Mouse (Mus musculus) heart, postnatal 0 days (tissue): ENCODE results near the gene D030056L22Rik. TPM values are rescaled to one million over a fixed set of nuclear protein-coding genes. Genes with fewer than 3 reads are reported as not detected.

Experiments used
- ATAC-seq: fragments of 200-750 bp; cut with Nextera tagmentation; 2 replicates; pipeline ENCODE4 v1.8.0; 2017; ENCODE audit warnings: low read depth, moderate number of reproducible peaks, moderate library complexity; ENCODE audit not compliant: insufficient read depth
- DNase-seq: peaks from one replicate; pipeline ENCODE4 v3.0.0-alpha.2; 2016; ENCODE audit warnings: low spot score
- H3K27ac ChIP-seq: fragments of 300-500 bp; sonication (generic); 2 replicates; pipeline ENCODE4 v1.5.1; 2014; ENCODE audit warnings: low read depth, mild to moderate bottlenecking
- H3K27me3 ChIP-seq: fragments of 300-500 bp; sonication (generic); 2 replicates; pipeline ENCODE4 v1.6.1; 2014; ENCODE audit warnings: low read length, mixed read lengths; ENCODE audit not compliant: control insufficient read depth, insufficient read depth
- H3K36me3 ChIP-seq: fragments of 300-500 bp; sonication (generic); replicated peaks from 2 replicates; pipeline ENCODE4 v1.6.1; 2014; ENCODE audit warnings: low read length, mixed read lengths; ENCODE audit not compliant: control insufficient read depth, insufficient read depth
- H3K4me1 ChIP-seq: fragments of 300-500 bp; sonication (generic); 2 replicates; pipeline ENCODE4 v1.6.1; 2014; ENCODE audit warnings: antibody characterized with exemption; ENCODE audit not compliant: control insufficient read depth, insufficient read depth
- H3K4me2 ChIP-seq: fragments of 300-500 bp; sonication (generic); 2 replicates; pipeline ENCODE4 v1.6.1; 2014; ENCODE audit warnings: low read depth, mild to moderate bottlenecking, low read length, moderate library complexity
- H3K4me3 ChIP-seq: fragments of 300-500 bp; sonication (generic); 2 replicates; pipeline ENCODE4 v1.5.1; 2014; ENCODE audit warnings: low read depth, low read length
- H3K9ac ChIP-seq: fragments of 300-500 bp; sonication (generic); replicated peaks from 2 replicates; pipeline ENCODE4 v1.6.1; 2014; ENCODE audit warnings: low read depth, low read length, mixed read lengths
- H3K9me3 ChIP-seq: fragments of 300-500 bp; sonication (generic); replicated peaks from 2 replicates; pipeline ENCODE4 v1.6.1; 2016; ENCODE audit warnings: low read length; ENCODE audit not compliant: control insufficient read depth
- CTCF ChIP-seq: IDR thresholded peaks from 2 replicates; pipeline ENCODE4 v1.5.1; 2016; ENCODE audit warnings: antibody characterized with exemption, control low read depth, low read depth
- EP300 ChIP-seq: IDR thresholded peaks from 2 replicates; pipeline ENCODE4 v1.6.1; 2016; ENCODE audit warnings: antibody characterized with exemption, low read depth
- WGBS: fragments of 180-500 bp; shearing (Covaris S2); extraction: QIAGEN DNeasy Blood & Tissue Kit; methylation state at CpG from one replicate; pipeline ENCODE4 v1.1.7; 2014; 5-methylcytosine and 5-hydroxymethylcytosine counted together
- polyA plus RNA-seq: library from polyadenylated mRNA; unstranded; fragments of >200 nt; fragmentation: Nextera tagmentation; extraction: Ambion mirVana; gene quantifications from 2 replicates; pipeline ENCODE4 v1.2.1, GENCODE M21; 2015
- total RNA-seq: library from RNA; depleted of rRNA; stranded (reverse); fragments of >200 nt; gene quantifications from 2 replicates; pipeline ENCODE4 v1.2.3, GENCODE M21; 2014; ENCODE audit warnings: low replicate concordance

Gene D030056L22Rik
- total and polyA plus RNA-seq, 2 experiments from 2014 or later = 14.6 to 33.9 TPM

DNA sequence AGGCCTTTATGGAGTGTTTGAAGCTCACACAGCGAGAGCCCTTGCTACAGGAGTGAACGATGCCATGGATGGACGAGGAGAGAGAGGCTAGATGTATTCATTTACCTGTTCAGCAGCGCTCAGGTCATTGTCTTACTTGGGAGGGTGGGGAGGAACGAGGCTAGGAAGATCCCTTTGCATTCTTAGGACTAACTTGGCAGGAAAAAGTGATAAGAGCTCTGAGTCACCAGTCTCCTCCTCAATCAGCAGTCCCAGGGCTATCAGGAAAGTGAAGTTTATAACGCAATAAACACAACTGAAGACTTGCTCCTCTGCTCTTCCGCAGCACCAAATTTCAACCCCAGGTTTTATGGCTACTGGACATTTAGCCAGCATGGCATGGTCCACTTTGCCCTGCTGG lies 17.3 kb downstream of the D030056L22Rik start:
- 54% methylated on average over 7 of the region's 7 CpGs for WGBS
- no peak for ATAC-seq

DNA sequence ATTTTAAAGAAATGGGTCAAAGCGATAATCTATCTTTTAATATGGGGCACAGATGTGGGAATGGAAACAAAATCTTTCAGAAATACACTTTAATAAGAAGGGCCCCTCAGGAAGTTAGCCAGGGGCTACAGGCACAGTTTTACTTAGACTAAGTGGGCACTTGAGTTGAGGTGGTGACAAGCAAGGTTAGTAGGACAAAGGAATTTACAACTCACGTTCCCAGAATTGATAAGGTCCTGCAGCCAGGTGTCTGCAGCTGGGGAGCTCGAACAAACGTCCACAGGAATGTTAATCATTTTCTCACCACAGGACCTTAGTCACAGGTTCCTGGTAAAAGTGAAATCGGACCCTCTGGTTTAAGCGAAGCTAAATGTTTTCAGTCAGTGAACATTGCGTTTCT lies 18.1 kb downstream of the D030056L22Rik start:
- Histone ChIP-seq H3K4me2 (peak overlapping the region; percentile 34), H3K9me3 (no peaks in the 10 kb centered on the region), H3K4me3 (no peak overlapping the region), H3K36me3 (no peaks in the 10 kb centered on the region), H3K9ac (no peak overlapping the region), H3K27me3 (no peaks in the 10 kb centered on the region), H3K27ac (no peak overlapping the region), H3K4me1 (peaks cover 7% of the 10 kb centered on the region; the same call in 1 of the 2 replicates)
- DNase-seq (peak; percentile 34), ATAC-seq (peak; percentile 30; the same call in 1 of the 2 replicates)
- TF ChIP-seq EP300 (no peak), CTCF (no peak)
- 20% methylated on average over 7 of the region's 7 CpGs for WGBS

More for the DNA sequence above, 17.3 kb downstream of the D030056L22Rik start:
- DNase-seq = no peak
- Histone ChIP-seq H3K4me3 (no peak overlapping the region), H3K9me3 (no peaks in the 10 kb centered on the region), H3K9ac (no peak overlapping the region), H3K27ac (no peak overlapping the region), H3K27me3 (no peaks in the 10 kb centered on the region), H3K4me1 (peaks cover 7% of the 10 kb centered on the region; the same call in 1 of the 2 replicates), H3K36me3 (no peaks in the 10 kb centered on the region), H3K4me2 (no peak overlapping the region)
- TF ChIP-seq CTCF = no peak
- no peak for TF ChIP-seq EP300

DNA sequence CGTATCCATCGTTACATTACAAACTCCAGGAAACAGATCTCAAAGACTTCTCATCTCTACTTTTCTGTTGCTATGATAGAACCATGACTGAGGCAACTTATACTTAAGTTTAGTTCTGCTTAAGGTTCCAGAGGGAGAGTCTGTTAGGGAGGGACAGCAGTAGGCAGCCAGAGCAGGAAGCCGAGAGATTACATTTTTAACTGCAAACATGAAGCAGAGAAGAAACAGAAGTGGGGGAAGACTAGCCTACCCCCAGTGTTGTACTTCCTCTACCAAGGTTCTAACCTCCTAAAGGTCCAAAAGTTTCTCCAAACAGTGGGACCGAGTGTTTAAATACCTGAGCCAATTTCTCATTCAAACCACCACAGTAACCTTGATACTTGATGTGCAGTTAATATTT lies 22.9 kb downstream of the D030056L22Rik start:
- H3K4me2 ChIP-seq = no peak overlapping the region
- H3K27me3 ChIP-seq = no peaks in the 10 kb centered on the region
- no peak for TF ChIP-seq EP300
- H3K9me3 ChIP-seq = no peaks in the 10 kb centered on the region
- H3K9ac ChIP-seq = no peak overlapping the region
- no peaks in the 10 kb centered on the region for H3K4me1 ChIP-seq
- no peaks in the 10 kb centered on the region for H3K36me3 ChIP-seq
- no peak overlapping the region for H3K27ac ChIP-seq
- DNase-seq (no peak), ATAC-seq (no peak)
- WGBS = 83% methylated on average over 4 of the region's 4 CpGs
- no peak overlapping the region for H3K4me3 ChIP-seq

DNA sequence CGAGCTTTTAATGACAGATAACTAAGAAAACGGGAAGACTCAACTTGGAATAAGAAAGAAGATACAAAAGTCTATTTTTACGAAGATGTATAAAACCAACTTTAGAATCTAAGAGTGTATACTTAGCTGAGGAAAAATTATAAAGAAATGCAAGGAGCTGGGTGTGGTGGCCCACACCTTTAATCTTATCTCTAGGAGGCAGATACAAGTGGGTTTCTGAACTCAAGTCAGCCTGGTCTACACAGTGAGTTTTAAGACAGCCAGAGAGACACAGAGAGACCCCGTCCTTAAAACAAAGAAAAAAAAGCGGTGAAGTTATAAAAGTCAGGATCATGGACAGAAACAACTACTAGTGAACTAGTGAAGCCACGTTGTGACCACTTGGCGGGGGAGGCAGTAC lies 26.2 kb downstream of the D030056L22Rik start:
- no peak overlapping the region for H3K4me3 ChIP-seq
- no peak overlapping the region for H3K27ac ChIP-seq
- H3K4me1 ChIP-seq = no peaks in the 10 kb centered on the region
- no peaks in the 10 kb centered on the region for H3K36me3 ChIP-seq
- DNase-seq (no peak), ATAC-seq (no peak)
- TF ChIP-seq EP300 = no peak
- no peak for TF ChIP-seq CTCF
- H3K9ac ChIP-seq = no peak overlapping the region
- WGBS = 76% methylated on average over 7 of the region's 7 CpGs
- H3K4me2 ChIP-seq = no peak overlapping the region
- no peaks in the 10 kb centered on the region for H3K27me3 ChIP-seq
- no peaks in the 10 kb centered on the region for H3K9me3 ChIP-seq

DNA sequence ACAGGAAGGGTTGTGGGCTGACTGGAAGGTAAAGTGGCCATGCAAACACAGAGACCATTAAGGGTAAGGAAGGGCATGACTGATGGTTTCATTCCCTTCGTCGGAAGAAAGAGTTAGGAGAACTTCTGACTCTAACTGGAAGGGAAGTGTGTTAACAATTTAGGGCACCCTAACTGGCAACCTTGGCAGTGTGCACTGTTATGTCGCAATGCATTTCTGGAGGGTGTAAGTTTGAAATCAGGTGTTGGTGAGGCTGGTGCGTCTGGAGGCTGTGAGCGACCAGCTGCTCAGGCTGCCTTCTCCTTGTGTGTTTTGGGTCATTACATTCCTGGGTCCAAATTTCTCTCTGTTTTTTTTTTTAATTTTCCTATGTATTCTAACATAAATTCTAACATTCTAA lies 31.0 kb downstream of the D030056L22Rik start:
- Histone ChIP-seq H3K27ac (no peak overlapping the region), H3K4me1 (no peaks in the 10 kb centered on the region), H3K27me3 (0 out of 2 replicates have a peak, but pooled peaks cover 4% of the 10 kb centered on the region), H3K36me3 (no peaks in the 10 kb centered on the region), H3K4me3 (no peak overlapping the region), H3K9ac (no peak overlapping the region), H3K9me3 (no peaks in the 10 kb centered on the region), H3K4me2 (no peak overlapping the region)
- TF ChIP-seq CTCF (no peak), EP300 (no peak)
- no peak for DNase-seq
- no peak for ATAC-seq
- WGBS = 84% methylated on average over 5 of the region's 5 CpGs

DNA sequence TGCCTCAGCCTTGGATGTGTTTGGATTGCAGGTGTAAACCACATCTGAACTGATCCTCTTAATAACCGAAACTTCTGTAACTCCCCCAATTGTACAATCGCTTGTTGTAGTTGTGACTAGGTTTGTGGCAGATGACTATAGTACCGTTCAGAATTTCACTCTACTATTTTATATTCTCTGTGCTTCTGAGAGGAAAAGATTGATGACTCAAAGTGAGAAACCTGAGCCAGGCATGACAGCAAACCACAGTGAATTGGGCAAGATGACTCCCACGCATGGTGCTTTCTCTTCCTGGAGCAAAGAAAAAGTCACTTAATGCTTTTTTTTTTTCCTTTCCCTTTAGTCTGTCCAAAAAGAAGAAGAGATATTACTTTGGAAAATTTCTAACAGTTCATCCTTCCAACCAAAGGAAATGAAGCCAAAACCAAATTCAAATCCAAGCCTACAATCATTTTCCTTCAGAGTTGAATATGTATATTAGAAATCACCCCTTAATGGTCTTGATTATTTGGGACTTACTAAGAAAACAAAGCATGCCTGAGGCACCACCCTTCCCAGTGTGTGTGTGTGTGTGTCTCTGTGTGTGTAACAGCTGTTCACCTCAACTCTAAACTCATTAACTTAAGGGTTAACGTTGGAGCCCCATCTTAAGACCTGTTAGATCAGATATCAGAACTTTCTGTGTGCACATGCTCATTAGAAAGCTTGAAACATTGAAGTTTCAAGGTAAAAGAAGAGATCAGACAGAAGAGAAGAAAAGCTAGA lies 33.8 kb downstream of the D030056L22Rik start:
- Histone ChIP-seq H3K9ac (no peak overlapping the region), H3K4me2 (no peak overlapping the region), H3K9me3 (no peaks in the 10 kb centered on the region), H3K27me3 (0 out of 2 replicates have a peak, but pooled peaks cover 12% of the 10 kb centered on the region), H3K4me3 (no peak overlapping the region), H3K27ac (no peak overlapping the region), H3K4me1 (0 out of 2 replicates have a peak, but pooled peaks cover 4% of the 10 kb centered on the region), H3K36me3 (no peaks in the 10 kb centered on the region)
- DNase-seq = no peak
- ATAC-seq = no peak
- 80% methylated on average over 5 of the region's 5 CpGs for whole genome bisulfite sequencing
- no peak for TF ChIP-seq EP300
- no peak for TF ChIP-seq CTCF
